Mouse (Mus musculus): Measurements from ENCODE around the gene Cryba2.
A peak's percentile ranks its signal among the peaks of the same experiment; 100 is the strongest.

Cryba2 gene

DNA sequence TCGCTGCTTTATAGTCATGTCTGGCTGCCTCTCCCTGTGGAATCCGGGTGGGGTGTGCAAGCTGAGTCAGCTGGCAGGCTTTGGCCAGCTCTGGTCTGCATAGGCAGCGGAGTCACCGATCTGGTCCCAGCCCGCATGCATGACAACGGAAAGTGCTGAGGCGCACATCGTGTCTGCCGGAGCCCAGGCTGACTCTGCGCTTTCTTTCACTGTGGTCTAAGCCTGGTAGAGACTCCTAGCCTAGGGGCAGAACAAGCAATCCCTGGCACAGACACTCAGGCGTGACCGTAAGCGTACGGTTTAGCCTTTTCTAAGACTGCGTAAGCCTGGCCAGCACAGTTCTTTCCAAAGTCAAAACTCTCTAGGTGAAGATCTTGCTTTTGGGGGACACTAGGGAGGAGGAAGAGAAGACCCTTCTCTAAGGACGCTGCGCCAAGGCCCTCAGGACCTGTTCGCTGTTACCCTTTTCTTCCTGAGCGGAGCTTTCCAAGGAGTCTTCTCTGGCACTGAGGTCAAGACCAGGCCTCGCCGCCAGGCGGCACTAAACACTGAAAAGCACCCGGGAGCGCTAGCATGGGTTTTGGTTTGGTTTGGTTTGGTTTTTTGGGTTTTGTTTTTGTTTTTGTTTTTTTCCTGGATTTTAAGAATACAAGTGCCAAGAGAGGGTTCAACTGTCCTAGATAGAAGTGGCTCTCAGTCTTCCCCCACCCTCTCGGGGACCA lies at the start of gene Cryba2:
Gene Cryba2, minus strand, starts transcription at position 10 of the 722 bp plus-strand sequence.
- peak; percentile 39 to 56 for DNase-seq

DNA sequence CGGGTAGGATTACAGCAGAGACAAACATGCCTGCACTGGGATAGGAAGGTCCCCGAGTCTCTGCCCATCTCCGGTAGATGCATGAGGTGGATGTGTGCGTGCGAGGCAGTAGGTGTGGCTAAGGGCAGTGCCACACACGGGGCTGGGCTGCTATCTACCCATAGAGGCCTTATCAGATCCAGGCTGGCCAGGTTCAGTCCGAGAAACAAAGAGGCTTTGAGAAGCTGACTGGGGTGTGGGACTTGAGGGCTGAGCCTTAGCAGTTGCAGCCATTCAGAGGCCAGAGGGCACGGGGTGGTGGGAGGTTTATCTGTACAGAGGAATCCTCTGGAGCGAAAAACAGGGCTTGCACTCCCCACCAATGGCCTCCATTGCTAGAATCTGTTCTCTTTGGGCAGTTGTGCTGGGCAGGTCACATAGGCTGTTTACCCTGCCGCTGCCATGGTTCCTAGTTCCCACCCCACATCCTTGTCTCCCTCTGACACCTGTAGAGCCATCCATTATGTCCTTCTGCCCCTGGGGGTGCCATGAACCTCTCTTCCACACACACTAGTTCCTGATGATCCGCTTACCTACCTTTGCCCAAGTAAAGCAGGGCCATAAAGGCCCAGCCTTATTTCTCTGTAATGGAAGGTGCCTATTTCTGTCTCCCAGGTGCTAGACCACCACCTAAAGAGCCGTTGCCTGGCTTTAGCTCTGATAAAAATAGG lies 48.9 kb upstream of the Cryba2 start:
- DNase-seq: no peak

GRCm38 (mm10) chr1:74939762-74940161 lies 46.8 kb upstream of the Cryba2 start:
- DNase-seq: peak in 1 of 2 experiments; percentile 26

DNA sequence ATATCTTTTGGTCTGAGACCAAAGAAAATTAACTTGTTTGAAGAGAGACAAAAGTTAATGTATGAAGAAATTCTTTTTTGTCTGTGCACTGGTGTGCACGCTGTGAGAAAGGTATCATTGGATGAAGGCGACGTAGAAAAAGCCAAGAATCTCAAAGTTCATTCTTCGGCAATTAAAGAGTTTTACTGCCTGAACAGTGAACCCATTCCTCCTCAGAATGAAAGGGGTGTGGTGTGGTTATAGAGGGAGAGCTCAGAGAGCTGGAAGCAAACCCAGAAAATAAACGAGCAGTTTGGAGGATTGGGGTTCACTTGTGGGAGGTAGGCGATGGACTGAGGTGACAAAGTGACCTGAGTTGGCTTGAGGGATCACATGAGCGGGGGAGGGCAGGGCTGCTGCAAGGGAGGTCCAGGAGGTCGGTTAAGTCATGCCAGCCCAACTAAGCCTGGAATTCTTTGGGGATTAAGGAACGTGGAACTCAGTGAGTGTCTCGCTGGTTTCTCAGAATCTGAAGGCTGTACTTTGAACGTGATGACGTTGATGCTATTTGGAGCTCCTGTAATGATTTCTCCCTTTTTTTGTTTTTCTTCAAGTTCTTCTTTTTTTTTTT lies 43.4 kb upstream of the Cryba2 start:
- DNase-seq: no peak

- DNase-seq: peak in 1 of 2 experiments; percentile 23
These were observed 42.5 kb upstream of the Cryba2 start, which contains the start of gene Cfap65 for GRCm38 (mm10) chr1:74935402-74935801. Gene Cfap65, minus strand, starts transcription at chr1:74935599.

DNA sequence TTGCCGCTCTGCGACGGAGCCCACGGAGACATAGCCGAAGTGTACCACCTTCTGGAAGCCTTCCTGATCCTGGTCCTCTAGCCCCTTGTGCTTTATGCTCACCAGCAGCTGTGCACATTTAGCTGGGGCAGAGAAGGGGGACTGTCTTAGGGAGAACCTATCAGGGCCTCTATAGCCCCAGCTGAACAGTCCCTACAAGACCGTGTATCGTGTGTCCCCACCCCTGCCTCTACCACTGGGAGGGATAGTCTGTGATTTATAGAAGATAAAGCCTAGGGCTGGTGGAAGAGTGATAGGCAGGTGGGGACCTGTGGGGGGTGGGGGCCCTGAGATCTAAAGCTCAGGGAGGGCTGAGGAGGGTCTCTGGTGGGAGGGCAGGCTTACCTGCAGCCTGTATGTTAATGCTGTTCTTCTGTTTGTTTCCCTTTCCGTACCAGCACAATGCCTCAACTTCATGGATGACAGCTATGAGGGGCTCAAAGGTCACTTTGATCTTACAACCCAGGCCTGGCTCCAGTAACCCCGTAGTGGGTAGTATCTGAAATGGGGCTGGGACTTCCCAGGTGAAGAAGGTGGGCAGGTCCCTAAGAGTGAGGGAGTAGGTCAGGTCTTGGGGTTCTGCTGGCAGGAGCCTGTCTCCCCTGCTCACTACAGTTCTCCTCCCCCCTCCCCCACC lies 34.8 kb upstream of the Cryba2 start:
- DNase-seq: no peak

DNA sequence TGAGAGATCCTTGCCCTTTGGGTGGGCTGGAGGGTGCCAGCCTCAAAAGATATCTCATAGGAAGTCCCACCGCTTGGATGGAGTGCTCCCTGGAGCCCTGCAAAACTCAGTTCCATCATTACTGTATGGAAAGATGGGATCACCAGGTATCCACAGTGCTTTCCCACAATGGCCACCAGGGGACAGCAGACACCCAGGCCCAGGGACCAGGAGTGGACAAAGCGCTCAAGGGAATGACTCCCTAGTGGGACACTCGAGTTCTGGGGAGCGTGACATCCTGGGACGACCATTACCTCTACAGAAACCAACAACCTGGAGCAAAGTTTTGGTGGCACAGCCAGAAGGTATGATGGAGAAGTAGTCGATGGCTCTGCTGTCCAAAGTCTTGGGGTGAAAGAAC lies 33.8 kb upstream of the Cryba2 start:
- DNase-seq: peak in 1 of 2 experiments; percentile 49

- DNase-seq: no peak
These were observed 31.5 kb upstream of the Cryba2 start for GRCm38 (mm10) chr1:74924464-74924863.

- DNase-seq: no peak
These were observed 22.8 kb upstream of the Cryba2 start for GRCm38 (mm10) chr1:74915706-74916105.

DNA sequence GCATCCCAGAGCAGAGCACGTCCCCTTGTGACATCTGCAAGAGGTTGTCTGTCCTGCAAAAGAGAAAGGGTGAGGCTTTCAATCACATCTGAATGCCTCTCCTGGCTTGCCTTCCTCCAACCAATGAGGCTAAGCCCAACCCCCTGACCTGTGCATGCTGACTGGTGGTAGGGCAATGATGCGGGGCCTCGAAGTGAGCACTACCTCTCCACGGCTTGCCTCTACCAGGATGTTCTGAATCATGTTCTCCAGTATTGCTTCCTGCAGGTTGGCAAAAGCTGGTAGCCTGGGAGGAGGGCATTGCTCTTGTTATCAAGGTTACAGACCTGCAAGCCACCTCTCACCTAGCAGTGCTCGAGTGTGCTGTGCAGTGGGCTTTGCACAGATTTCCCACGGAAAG lies 9.2 kb upstream of the Cryba2 start:
- DNase-seq: no peak

- DNase-seq: peak; percentile 20 to 47
These were observed 8.7 kb upstream of the Cryba2 start for GRCm38 (mm10) chr1:74901686-74902085.

- DNase-seq: peak; percentile 76 to 87
These were observed 7.7 kb upstream of the Cryba2 start for GRCm38 (mm10) chr1:74900341-74901285.

GRCm38 (mm10) chr1:74898656-74899431 lies 5.9 kb upstream of the Cryba2 start:
- no peak for DNase-seq

- no peak for DNase-seq
These were observed 5.0 kb upstream of the Cryba2 start for GRCm38 (mm10) chr1:74897976-74898375.

- peak; percentile 47 to 59 for DNase-seq
These were observed 2.0 kb upstream of the Cryba2 start for GRCm38 (mm10) chr1:74894966-74895365.

DNA sequence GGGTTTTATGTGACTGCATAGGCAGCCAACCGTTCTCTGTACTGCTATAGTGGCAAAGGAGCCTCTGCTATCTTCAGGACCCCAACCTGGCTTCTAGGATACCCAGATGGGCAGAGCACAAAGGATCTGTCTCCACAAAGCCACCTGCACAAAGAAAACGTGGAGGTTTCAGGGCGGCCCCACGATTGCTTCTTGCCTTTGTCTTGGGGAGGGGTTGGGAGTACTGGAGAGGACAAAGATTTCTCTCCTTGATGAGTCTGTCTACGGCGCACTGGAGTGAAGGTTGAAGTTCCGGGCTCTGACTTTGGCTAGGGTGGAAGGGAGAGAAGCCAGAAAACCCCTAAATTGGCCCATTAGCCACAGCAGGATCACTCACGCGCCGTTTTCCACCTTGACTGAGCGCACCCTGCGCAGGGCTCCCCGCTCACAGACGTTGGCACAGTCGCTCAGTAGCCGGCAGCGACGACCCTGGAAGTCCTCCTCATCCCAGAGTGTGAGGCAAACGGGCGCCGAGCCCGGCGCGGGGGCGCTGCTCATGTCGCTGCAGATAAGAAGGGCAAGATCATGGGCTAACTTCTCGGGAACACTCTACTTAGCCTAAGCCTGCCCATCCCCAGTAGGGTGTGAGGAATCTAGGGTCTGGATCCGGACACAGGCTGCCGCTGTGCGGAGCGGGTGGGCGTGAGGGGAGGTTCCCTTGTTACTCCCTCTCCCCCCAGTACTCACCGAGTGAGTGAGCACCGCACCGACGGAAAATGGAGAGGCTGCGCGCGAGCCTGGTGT lies 401 bp downstream of the Cryba2 start:
- no peak for DNase-seq

DNA sequence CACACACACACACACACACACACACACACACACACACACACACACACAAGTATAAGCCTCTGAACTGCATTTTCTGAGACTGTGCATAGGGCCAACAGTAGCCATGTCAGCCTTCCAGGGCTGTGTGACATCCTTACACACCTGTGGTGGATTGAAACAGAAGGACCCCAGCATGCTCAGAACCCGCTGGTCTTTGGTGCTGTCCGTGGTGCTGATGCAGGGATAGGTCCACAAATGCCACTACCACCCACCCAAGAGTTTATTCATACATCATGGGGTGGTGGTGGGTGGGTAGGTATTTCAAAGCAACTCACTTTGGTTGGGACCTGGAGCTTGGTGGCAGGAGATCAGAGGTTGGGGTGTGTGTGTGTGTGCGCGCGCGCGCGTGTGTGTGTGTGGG lies 1.4 kb downstream of the Cryba2 start:
- DNase-seq: peak in 1 of 2 experiments; percentile 54

DNA sequence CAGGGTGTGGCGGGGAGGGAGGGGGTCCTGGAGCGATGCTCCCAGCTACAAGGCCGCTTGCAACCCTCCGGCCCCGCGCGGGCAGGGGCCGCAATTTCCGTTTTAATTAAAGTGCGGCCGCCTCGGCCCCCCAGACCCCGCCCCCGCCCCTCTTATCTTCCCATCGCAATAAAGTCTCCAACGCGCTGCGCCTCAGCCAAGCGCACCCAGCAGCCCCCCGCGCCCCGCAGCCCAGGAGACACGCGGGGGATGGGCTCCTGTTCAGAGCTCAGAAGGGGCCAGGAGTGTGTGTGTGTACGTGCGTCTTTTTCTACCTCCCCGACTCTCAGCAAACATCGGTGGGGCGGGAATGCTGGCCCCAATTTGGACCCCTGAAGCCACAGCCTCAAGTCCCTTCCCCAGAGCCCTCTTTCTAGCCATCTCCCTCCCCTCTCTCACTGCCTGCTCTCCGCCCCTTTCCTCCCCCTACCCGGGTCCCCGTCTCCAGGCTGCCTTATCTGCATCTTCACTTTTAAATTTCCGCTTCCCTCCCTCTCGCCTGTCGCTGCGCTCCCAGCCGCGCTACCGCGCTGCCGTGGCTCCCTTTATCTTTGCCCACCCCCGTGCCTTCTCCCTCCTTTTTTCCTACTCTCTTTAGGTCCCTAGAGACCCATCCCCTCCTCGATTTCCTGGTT lies 7.4 kb downstream of the Cryba2 start, which contains the start of gene Fev:
Gene Fev, minus strand, starts transcription at position 51 of the 674 bp plus-strand sequence.
- no peak for DNase-seq

Data from lung, postnatal 4 days (tissue).